Mouse (Mus musculus) MEL (cell line): ENCODE data around the gene Myo1e. TPM values are rescaled to one million over a fixed set of nuclear protein-coding genes. Genes with fewer than 3 reads are reported as not detected.

Source experiments
- DNase-seq: peaks from one replicate; pipeline ENCODE4 v3.0.0; 2011; ENCODE audit warnings: low read depth, low spot score
- H3K27ac ChIP-seq: 2 replicates; pipeline ENCODE4 v1.5.1; 2012; ENCODE audit warnings: low read depth, mild to moderate bottlenecking, control low read depth, low read length, moderate library complexity; ENCODE audit not compliant: control insufficient read depth
- H3K27me3 ChIP-seq, 2 experiments: fragments of 150-350 bp in 1 of 2; sonication (generic) in 1 of 2; 2 replicates each; pipeline ENCODE4 v1.6.1; 2012; ENCODE audit warnings: low read length in 2 of 2, mild to moderate bottlenecking in 2 of 2, improper control_type of control experiment in 1 of 2, moderate library complexity in 1 of 2; ENCODE audit not compliant: insufficient read depth in 2 of 2, control insufficient read depth in 1 of 2
- H3K36me3 ChIP-seq, 2 experiments: 2 replicates each; pipeline ENCODE4 v1.6.1; 2012 to 2014; ENCODE audit warnings: low read length in 2 of 2, improper control_type of control experiment in 1 of 2, inconsistent platforms in 1 of 2, mild to moderate bottlenecking in 1 of 2; ENCODE audit not compliant: insufficient read depth in 2 of 2, control insufficient read depth in 1 of 2
- H3K4me1 ChIP-seq, 2 experiments: fragments of 150-350 bp in 1 of 2; sonication (generic) in 1 of 2; 2 replicates each; pipeline ENCODE4 v1.6.1; 2012; ENCODE audit warnings: low read length in 2 of 2, improper control_type of control experiment in 1 of 2, mild to moderate bottlenecking in 1 of 2; ENCODE audit not compliant: insufficient read depth in 2 of 2, control insufficient read depth in 1 of 2
- H3K4me3 ChIP-seq, 2 experiments: fragments of 150-350 bp in 1 of 2; sonication (generic) in 1 of 2; 2 replicates each; pipeline ENCODE4 v1.5.1; 2012; ENCODE audit warnings: low read depth in 2 of 2, low read length in 2 of 2, mild to moderate bottlenecking in 2 of 2, moderate library complexity in 2 of 2, control low read depth in 1 of 2, improper control_type of control experiment in 1 of 2; ENCODE audit not compliant: control insufficient read depth in 1 of 2, insufficient read depth in 1 of 2
- H3K79me2 ChIP-seq: 2 replicates; pipeline ENCODE4 v1.6.1; 2012; ENCODE audit warnings: mild to moderate bottlenecking, low read length, moderate library complexity; ENCODE audit not compliant: control insufficient read depth, poor library complexity, insufficient read depth
- H3K9ac ChIP-seq: 2 replicates; pipeline ENCODE4 v1.6.1; 2012; ENCODE audit warnings: low read depth, mild to moderate bottlenecking, control low read depth, low read length, moderate library complexity; ENCODE audit not compliant: control insufficient read depth, poor library complexity, severe bottlenecking
- H3K9me3 ChIP-seq: fragments of 150-350 bp; sonication (generic); replicated peaks from 2 replicates; pipeline ENCODE4 v1.6.1; 2012; ENCODE audit warnings: mild to moderate bottlenecking, low read length, improper control_type of control experiment, moderate library complexity; ENCODE audit not compliant: insufficient read depth
- CHD2 ChIP-seq: IDR thresholded peaks from 2 replicates; pipeline ENCODE4 v1.6.1; 2011; ENCODE audit warnings: low read length, improper control_type of control experiment
- CTCF ChIP-seq, 3 experiments: IDR thresholded peaks in 2 of 3; conservative IDR thresholded peaks in 1 of 3; 2 replicates each; pipeline ENCODE4 v1.5.1; 2011 to 2012; ENCODE audit warnings: low read length in 3 of 3, low read depth in 2 of 3, mild to moderate bottlenecking in 2 of 3, improper control_type of control experiment in 1 of 3, inconsistent platforms in 1 of 3, mixed read lengths in 1 of 3, moderate library complexity in 1 of 3; ENCODE audit not compliant: control insufficient read depth in 1 of 3, insufficient read depth in 1 of 3, poor library complexity in 1 of 3, severe bottlenecking in 1 of 3
- MAX ChIP-seq: IDR thresholded peaks from 2 replicates; pipeline ENCODE4 v1.6.1; 2011; ENCODE audit warnings: low read length, improper control_type of control experiment
- MYC ChIP-seq: IDR thresholded peaks from 2 replicates; pipeline ENCODE4 v1.6.1; 2011; ENCODE audit warnings: low read depth, mild to moderate bottlenecking, low read length, improper control_type of control experiment, moderate library complexity
- NRF1 ChIP-seq: IDR thresholded peaks from 2 replicates; pipeline ENCODE4 v1.6.1; 2014; ENCODE audit warnings: low read depth, mild to moderate bottlenecking, inconsistent platforms, low read length, improper control_type of control experiment, moderate library complexity; ENCODE audit not compliant: poor library complexity, insufficient read depth, severe bottlenecking
- RAD21 ChIP-seq: IDR thresholded peaks from 2 replicates; pipeline ENCODE4 v1.6.1; 2011; ENCODE audit warnings: mild to moderate bottlenecking, low read depth, low read length, improper control_type of control experiment
- RCOR1 ChIP-seq: IDR thresholded peaks from 2 replicates; pipeline ENCODE4 v1.6.1; 2012; ENCODE audit warnings: low read depth, mild to moderate bottlenecking, inconsistent platforms, low read length, improper control_type of control experiment
- SIN3A ChIP-seq: IDR thresholded peaks from 2 replicates; pipeline ENCODE4 v1.6.1; 2012; ENCODE audit warnings: low read length, improper control_type of control experiment, inconsistent platforms
- SMC3 ChIP-seq: IDR thresholded peaks from 2 replicates; pipeline ENCODE4 v1.6.1; 2011; ENCODE audit warnings: low read depth, low read length, improper control_type of control experiment
- TAL1 ChIP-seq: IDR thresholded peaks from 2 replicates; pipeline ENCODE4 v1.6.1; 2012; ENCODE audit warnings: mild to moderate bottlenecking, inconsistent platforms, low read length, moderate library complexity, mixed read lengths
- TBP ChIP-seq: IDR thresholded peaks from 2 replicates; pipeline ENCODE4 v1.8.0; 2011; ENCODE audit warnings: low read depth, low read length, improper control_type of control experiment
- TCF12 ChIP-seq: IDR thresholded peaks from 2 replicates; pipeline ENCODE4 v1.6.1; 2014; ENCODE audit warnings: low read depth, mild to moderate bottlenecking, inconsistent platforms, low read length, improper control_type of control experiment, moderate library complexity
- USF2 ChIP-seq, 2 experiments: IDR thresholded peaks; 2 replicates each; pipeline ENCODE4 v1.6.1; 2011 to 2012; ENCODE audit warnings: improper control_type of control experiment in 2 of 2, low read length in 2 of 2, borderline replicate concordance in 1 of 2, inconsistent platforms in 1 of 2, low read depth in 1 of 2, mild to moderate bottlenecking in 1 of 2; ENCODE audit not compliant: insufficient read depth in 1 of 2
- ZC3H11A ChIP-seq: IDR thresholded peaks from 2 replicates; pipeline ENCODE4 v1.6.1; 2012; ENCODE audit warnings: low read depth, mild to moderate bottlenecking, inconsistent platforms, low read length, improper control_type of control experiment
- ZKSCAN1 ChIP-seq: IDR thresholded peaks from 2 replicates; pipeline ENCODE4 v1.6.1; 2012; ENCODE audit warnings: low read depth, mild to moderate bottlenecking, inconsistent platforms, low read length, improper control_type of control experiment, moderate library complexity
- ZMIZ1 ChIP-seq: IDR thresholded peaks from 2 replicates; pipeline ENCODE4 v1.6.1; 2012; ENCODE audit warnings: low read depth, mild to moderate bottlenecking, inconsistent platforms, low read length, improper control_type of control experiment, moderate library complexity
- ZNF384 ChIP-seq: IDR thresholded peaks from 2 replicates; pipeline ENCODE4 v1.6.1; 2012; ENCODE audit warnings: low read depth, mild to moderate bottlenecking, inconsistent platforms, low read length, improper control_type of control experiment
- polyA plus RNA-seq, 2 experiments: library from polyadenylated mRNA; stranded (reverse) in 1 of 2; unstranded in 1 of 2; fragments of >175 nt in 1 of 2; fragments of >200 nt in 1 of 2; gene quantifications; 2 replicates each; pipeline versions ENCODE4 v1.2.1 to v1.2.4; 2012; ENCODE audit warnings: low replicate concordance in 2 of 2, low read depth in 1 of 2; ENCODE audit not compliant: insufficient read length in 2 of 2, insufficient read depth in 1 of 2, missing spikeins in 1 of 2
- total RNA-seq: library from RNA; depleted of rRNA; stranded (reverse); fragments of 300-350 nt; gene quantifications from 2 replicates; pipeline ENCODE4 v1.2.3, GENCODE M21; 2012

The Myo1e gene
- total and polyA plus RNA-seq, 3 experiments = 4.9 to 7.8 TPM; not detected in 1

GRCm38 (mm10) chr9:70310046-70310445, 102.9 kb downstream of the Myo1e start:
- TF ChIP-seq NRF1 (no peak), MYC (no peak), SMC3 (no peak), MAX (no peak), ZKSCAN1 (no peak), TCF12 (no peak), ZC3H11A (no peak), TBP (no peak), ZMIZ1 (no peak), CHD2 (no peak), RAD21 (no peak), RCOR1 (no peak), SIN3A (no peak), TAL1 (no peak), USF2 (IDR thresholded peaks at IDR 0.05; ENCODE audit: borderline replicate concordance in 1 of 2, insufficient read depth in 1 of 2, low read depth in 1 of 2, low read length in 2 of 2) (no peak), ZNF384 (no peak)
- Histone ChIP-seq H3K4me1 (no peaks in the 10 kb centered on the region), H3K9me3 (no peaks in the 10 kb centered on the region), H3K4me3 (no peak overlapping the region), H3K9ac (no peak overlapping the region), H3K79me2 (no peaks in the 10 kb centered on the region), H3K36me3 (no peaks in the 10 kb centered on the region), H3K27ac (no peak overlapping the region), H3K27me3 (peaks cover 0 to 4% of the 10 kb centered on the region in 2 experiments; a peak in 1 of 4 replicates)
- no peak for DNase-seq

GRCm38 (mm10) chr9:70314019-70314418, 106.9 kb downstream of the Myo1e start:
- no peak overlapping the region for H3K9ac ChIP-seq
- H3K79me2 ChIP-seq = no peaks in the 10 kb centered on the region
- H3K27ac ChIP-seq = no peak overlapping the region

More at GRCm38 (mm10) chr9:70314019-70314418, 106.9 kb downstream of the Myo1e start:
- H3K9me3 ChIP-seq = no peaks in the 10 kb centered on the region
- no peak for DNase-seq
- H3K27me3 ChIP-seq = peaks cover 0 to 4% of the 10 kb centered on the region in 2 experiments; a peak in 1 of 4 replicates
- H3K36me3 ChIP-seq = no peaks in the 10 kb centered on the region
- H3K4me1 ChIP-seq = no peaks in the 10 kb centered on the region
- peak in 1 of 3 experiments; percentile 3; a peak in 1 of 6 replicates for TF ChIP-seq CTCF (IDR thresholded peaks at IDR 0.05 in 2 of 3, conservative IDR thresholded peaks at IDR 0.05 in 1 of 3; ENCODE audit: control insufficient read depth in 1 of 3, insufficient read depth in 1 of 3, low read depth in 2 of 3, low read length in 3 of 3, poor library complexity in 1 of 3, severe bottlenecking in 1 of 3)
- TF ChIP-seq TCF12 = no peak
- no peak overlapping the region for H3K4me3 ChIP-seq
